Mouse (Mus musculus) gastrocnemius, postnatal 36 days (tissue): ENCODE measurements around the gene Pde10a. TPM values are rescaled to one million over a fixed set of nuclear protein-coding genes. Genes with fewer than 3 reads are reported as not detected.
A peak's percentile ranks its signal among the peaks of the same experiment; 100 is the strongest.
"Not testable (repeated sequence)": the region's sequence is repeated elsewhere in the genome, so short reads cannot be mapped to it uniquely, and the experiment has no call there.

ENCODE experiments used
- DNase-seq, 2 experiments: peaks; one replicate each; pipeline ENCODE4 v3.0.0; 2022
- intact Hi-C: fragments of 180-260 bp; cut with DNase I; formaldehyde crosslinking; loops from one replicate; pipeline ENCODE4 v1.15.1; 2025
- total RNA-seq, 2 experiments: library from RNA; stranded (reverse); gene quantifications; 2 replicates each; pipeline ENCODE4 v1.2.3; 2021

Gene Pde10a
- total RNA-seq, 2 experiments from 2014 or later = 3.9 to 4.5 TPM

- intact Hi-C loops = no loop called here
- DNase-seq = no peak
Measured at GRCm38 (mm10) chr17:8639703-8640380, 114.7 kb downstream of the Pde10a start.

GRCm38 (mm10) chr17:8640741-8641480, 115.7 kb downstream of the Pde10a start:
- intact Hi-C loops = no loop called here
- no peak for DNase-seq

GRCm38 (mm10) chr17:8641491-8641890, 116.3 kb downstream of the Pde10a start:
- no peak for DNase-seq
- intact Hi-C loops = no loop called here

- intact Hi-C loops = no loop called here
- DNase-seq = no peak
Measured at GRCm38 (mm10) chr17:8642356-8642755, 117.2 kb downstream of the Pde10a start.

- intact Hi-C loops = no loop called here
- no peak for DNase-seq
Measured at GRCm38 (mm10) chr17:8647372-8647871, 122.2 kb downstream of the Pde10a start.

- DNase-seq = no peak
- intact Hi-C loops = no loop called here
Measured at GRCm38 (mm10) chr17:8648310-8648709, 123.1 kb downstream of the Pde10a start.

- intact Hi-C loops = no loop called here
- peak; percentile 61 to 68 for DNase-seq
Measured at GRCm38 (mm10) chr17:8652681-8653262, 127.6 kb downstream of the Pde10a start.

- intact Hi-C loops = no loop called here
- peak in 1 of 2 experiments; percentile 39 for DNase-seq
Measured at GRCm38 (mm10) chr17:8657661-8658060, 132.5 kb downstream of the Pde10a start.

- DNase-seq = no peak
- intact Hi-C loops = no loop called here
Measured at GRCm38 (mm10) chr17:8658751-8659454, 133.7 kb downstream of the Pde10a start.

GRCm38 (mm10) chr17:8666912-8667311, 141.7 kb downstream of the Pde10a start:
- no peak for DNase-seq
- intact Hi-C loops = no loop called here

- intact Hi-C loops = no loop called here
- no peak for DNase-seq
Measured at GRCm38 (mm10) chr17:8674651-8675050, 149.5 kb downstream of the Pde10a start.

- intact Hi-C loops = no loop called here
- DNase-seq = no peak
Measured at GRCm38 (mm10) chr17:8686356-8686755, 161.2 kb downstream of the Pde10a start.

GRCm38 (mm10) chr17:8688096-8688495, 162.9 kb downstream of the Pde10a start:
- DNase-seq = no peak
- intact Hi-C loops = no loop called here

- no peak for DNase-seq
Measured at GRCm38 (mm10) chr17:8698265-8698664, 173.1 kb downstream of the Pde10a start.

GRCm38 (mm10) chr17:8698793-8699192, 173.6 kb downstream of the Pde10a start:
- intact Hi-C loops = no loop called here

More at GRCm38 (mm10) chr17:8698265-8698664, 173.1 kb downstream of the Pde10a start:
- intact Hi-C loops = no loop called here

GRCm38 (mm10) chr17:8701096-8701495, 175.9 kb downstream of the Pde10a start:
- intact Hi-C loops = no loop called here
- DNase-seq = no peak

More at GRCm38 (mm10) chr17:8698793-8699192, 173.6 kb downstream of the Pde10a start:
- DNase-seq = no peak

GRCm38 (mm10) chr17:8702503-8702902, 177.3 kb downstream of the Pde10a start:
- DNase-seq = no peak
- intact Hi-C loops = no loop called here

- intact Hi-C loops = loop anchor here (5.0 kb wide), 1 partner anchor 74 kb away; no protein-coding TSS in a partner anchor
- DNase-seq = no peak
Measured at GRCm38 (mm10) chr17:8708006-8708405, 182.8 kb downstream of the Pde10a start.

GRCm38 (mm10) chr17:8712734-8713133, 187.6 kb downstream of the Pde10a start:
- intact Hi-C loops = not testable (repeated sequence)

GRCm38 (mm10) chr17:8720961-8721360, 195.8 kb downstream of the Pde10a start:
- intact Hi-C loops = loop anchor here (5.0 kb wide), 1 partner anchor 1956 kb away; no protein-coding TSS in a partner anchor

More at GRCm38 (mm10) chr17:8712734-8713133, 187.6 kb downstream of the Pde10a start:
- DNase-seq = not testable (repeated sequence)

More at GRCm38 (mm10) chr17:8720961-8721360, 195.8 kb downstream of the Pde10a start:
- DNase-seq = no peak
